Mouse (Mus musculus) CH12.LX (cell line): Measurements from ENCODE around the gene Miga2. TPM values are rescaled to one million over a fixed set of nuclear protein-coding genes. Genes with fewer than 3 reads are reported as not detected.

Source experiments
- DNase-seq: peaks from one replicate; pipeline ENCODE4 v3.0.0-alpha.2; 2013; ENCODE audit errors: extremely low read depth
- H3K27ac ChIP-seq: 2 replicates; pipeline ENCODE4 v1.5.1; 2012; ENCODE audit warnings: low read depth, mild to moderate bottlenecking, control low read depth, moderate library complexity; ENCODE audit not compliant: insufficient read depth
- H3K27me3 ChIP-seq: replicated peaks from 2 replicates; pipeline ENCODE3; 2012; ENCODE audit warnings: inconsistent platforms
- H3K36me3 ChIP-seq, 2 experiments: replicated peaks in 1 of 2; 2 replicates each; pipeline versions ENCODE3 to v1.6.1; 2012; ENCODE audit warnings: inconsistent platforms in 1 of 2, low read length in 1 of 2, mild to moderate bottlenecking in 1 of 2, mixed read lengths in 1 of 2, moderate library complexity in 1 of 2; ENCODE audit not compliant: control insufficient read depth in 1 of 2, insufficient read depth in 1 of 2
- H3K4me1 ChIP-seq, 2 experiments: 2 replicates each; pipeline ENCODE4 v1.6.1; 2012; ENCODE audit warnings: inconsistent platforms in 1 of 2, moderate library complexity in 1 of 2; ENCODE audit not compliant: insufficient read depth in 2 of 2, control insufficient read depth in 1 of 2
- H3K4me2 ChIP-seq: 2 replicates; pipeline ENCODE4 v1.6.1; 2012; ENCODE audit warnings: low read depth, mild to moderate bottlenecking, control low read depth; ENCODE audit not compliant: poor library complexity, insufficient read depth, severe bottlenecking
- H3K4me3 ChIP-seq, 3 experiments: fragments of 150-350 bp in 1 of 3; sonication (generic) in 1 of 3; replicated peaks in 1 of 3; 2 replicates each; pipeline versions ENCODE3 to v1.5.1; 2011 to 2012; ENCODE audit warnings: low read depth in 2 of 3, low read length in 2 of 3, mild to moderate bottlenecking in 2 of 3, moderate library complexity in 2 of 3, control low read depth in 1 of 3, improper control_type of control experiment in 1 of 3, inconsistent platforms in 1 of 3, mixed read lengths in 1 of 3; ENCODE audit not compliant: poor library complexity in 1 of 3
- H3K79me2 ChIP-seq: replicated peaks from 2 replicates; pipeline ENCODE4 v1.6.1; 2012; ENCODE audit warnings: mild to moderate bottlenecking, moderate library complexity; ENCODE audit not compliant: control insufficient read depth, poor library complexity, insufficient read depth, severe bottlenecking; ENCODE audit errors: extremely low read depth
- H3K9ac ChIP-seq: 2 replicates; pipeline ENCODE4 v1.6.1; 2012; ENCODE audit warnings: low read depth, mild to moderate bottlenecking, control low read depth, moderate library complexity; ENCODE audit not compliant: insufficient read depth
- H3K9me3 ChIP-seq: replicated peaks from 2 replicates; pipeline ENCODE3; 2012; ENCODE audit warnings: low read length, inconsistent platforms, mixed read lengths
- BHLHE40 ChIP-seq: IDR thresholded peaks from 2 replicates; pipeline ENCODE4 v1.6.1; 2011; ENCODE audit warnings: mild to moderate bottlenecking, low read depth, low read length, improper control_type of control experiment
- CHD2 ChIP-seq: IDR thresholded peaks from 2 replicates; pipeline ENCODE4 v1.6.1; 2011; ENCODE audit warnings: low read length, improper control_type of control experiment
- CTCF ChIP-seq, 2 experiments: IDR thresholded peaks in 1 of 2; conservative IDR thresholded peaks in 1 of 2; 2 replicates each; pipeline ENCODE4 v1.5.1; 2011 to 2012; ENCODE audit warnings: low read depth in 2 of 2, low read length in 2 of 2, improper control_type of control experiment in 1 of 2, inconsistent platforms in 1 of 2, mild to moderate bottlenecking in 1 of 2, moderate library complexity in 1 of 2
- E2F4 ChIP-seq: IDR thresholded peaks from 2 replicates; pipeline ENCODE4 v1.6.1; 2011; ENCODE audit warnings: low read depth, low read length, improper control_type of control experiment; ENCODE audit not compliant: insufficient replicate concordance
- ELF1 ChIP-seq: IDR thresholded peaks from 2 replicates; pipeline ENCODE4 v1.6.1; 2014; ENCODE audit warnings: low read depth, mild to moderate bottlenecking, inconsistent platforms, low read length, improper control_type of control experiment
- ETS1 ChIP-seq: conservative IDR thresholded peaks from 2 replicates; pipeline ENCODE4 v1.6.1; 2012; ENCODE audit warnings: low read depth, mild to moderate bottlenecking, inconsistent platforms, low read length, improper control_type of control experiment, moderate library complexity
- MXI1 ChIP-seq: IDR thresholded peaks from 2 replicates; pipeline ENCODE4 v1.6.1; 2011; ENCODE audit warnings: mild to moderate bottlenecking, low read depth, low read length, improper control_type of control experiment
- NELFE ChIP-seq: IDR thresholded peaks from 2 replicates; pipeline ENCODE4 v1.6.1; 2011; ENCODE audit warnings: low read depth, low read length, improper control_type of control experiment
- NRF1 ChIP-seq: IDR thresholded peaks from 2 replicates; pipeline ENCODE4 v1.6.1; 2014; ENCODE audit warnings: low read depth, mild to moderate bottlenecking, inconsistent platforms, low read length, improper control_type of control experiment, moderate library complexity
- POLR2A ChIP-seq: IDR thresholded peaks from 2 replicates; pipeline ENCODE4 v1.6.1; 2011; ENCODE audit warnings: low read depth, mild to moderate bottlenecking, improper control_type of control experiment, low read length
- POLR2AphosphoS2 ChIP-seq: IDR thresholded peaks from 2 replicates; pipeline ENCODE4 v1.6.1; 2011; ENCODE audit warnings: low read depth, low read length, improper control_type of control experiment
- TBP ChIP-seq: conservative IDR thresholded peaks from 2 replicates; pipeline ENCODE4 v1.6.1; 2011; ENCODE audit warnings: low read depth, low read length, improper control_type of control experiment
- USF1 ChIP-seq: IDR thresholded peaks from 2 replicates; pipeline ENCODE4 v1.6.1; 2014; ENCODE audit warnings: low read depth, mild to moderate bottlenecking, inconsistent platforms, low read length, improper control_type of control experiment
- USF2 ChIP-seq: conservative IDR thresholded peaks from 2 replicates; pipeline ENCODE4 v1.6.1; 2011; ENCODE audit warnings: low read depth, low read length, improper control_type of control experiment
- ZKSCAN1 ChIP-seq: IDR thresholded peaks from 2 replicates; pipeline ENCODE4 v1.6.1; 2012; ENCODE audit warnings: low read depth, inconsistent platforms, low read length, improper control_type of control experiment, borderline replicate concordance
- dilution Hi-C: fragments of 300-500 bp; cut with MboI; formaldehyde crosslinking; loops from 2 replicates; pipeline ENCODE4 v1.14.3; 2020; ENCODE audit warnings: low sequenced_read_pairs; ENCODE audit not compliant: extremely low pct_unique_long_range_greater_than_20kb, extremely low pct_ligation_motif_present
- in situ Hi-C: fragments of 300-500 bp; cut with MboI; formaldehyde crosslinking; loops from 3 replicates; pipeline ENCODE4 v1.14.3; 2019; ENCODE audit warnings: low sequenced_read_pairs, low pct_ligation_motif_present, low pct_unique_long_range_greater_than_20kb, mixed read lengths
- polyA plus RNA-seq: library from polyadenylated mRNA; unstranded; fragments of >175 nt; gene quantifications from 2 replicates; pipeline ENCODE4 v1.2.1, GENCODE M21; 2012; ENCODE audit warnings: low read depth; ENCODE audit not compliant: insufficient read length
- total RNA-seq, 2 experiments: library from RNA; depleted of rRNA; stranded (reverse); fragments of 300-350 nt in 1 of 2; fragments of >200 nt in 1 of 2; gene quantifications; 2 replicates each; pipeline ENCODE4 v1.2.3; 2012 to 2014

The Miga2 gene
- total and polyA plus RNA-seq, 3 experiments = 9.2 to 11.2 (median 9.4) TPM

DNA sequence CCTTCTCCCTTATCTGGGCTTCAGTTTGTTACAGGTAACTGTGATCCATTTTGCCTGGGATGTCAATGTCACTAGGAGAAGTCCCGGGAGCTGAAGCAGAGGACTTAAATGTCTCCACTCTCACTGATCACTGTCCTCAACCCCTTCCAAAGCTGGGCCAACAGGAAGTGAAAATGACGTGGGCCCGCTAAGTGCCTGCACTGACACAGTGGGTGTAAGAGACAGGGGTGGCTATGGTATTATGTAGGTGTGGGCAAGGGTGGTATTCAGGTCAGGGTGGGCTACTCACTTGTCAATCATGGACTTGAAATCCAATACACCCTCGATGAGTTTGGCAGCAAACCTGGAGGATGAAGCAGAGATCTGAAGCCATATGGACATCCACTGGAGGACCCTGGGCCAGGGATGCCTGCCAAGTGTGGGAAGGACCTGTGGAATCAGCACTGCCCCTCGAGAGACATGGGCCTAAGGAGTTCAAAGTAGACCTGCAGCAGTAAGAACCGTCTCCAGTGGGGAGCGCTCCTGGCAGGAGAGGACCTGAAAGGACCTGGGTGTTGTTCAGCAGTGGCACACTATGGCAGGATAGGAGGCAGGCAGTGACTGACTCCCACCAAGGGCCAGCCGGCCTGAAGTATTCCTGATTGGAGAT lies 44.5 kb downstream of the Miga2 start:
- no peak for DNase-seq
- no peak overlapping the region for H3K4me3 ChIP-seq
- no peaks in the 10 kb centered on the region for H3K9me3 ChIP-seq
- H3K4me2 ChIP-seq = no peak overlapping the region
- H3K4me1 ChIP-seq = peaks cover 16 to 33% of the 10 kb centered on the region in 2 experiments
- in situ Hi-C loops = no loop called here
- dilution Hi-C loops = no loop called here
- H3K36me3 ChIP-seq = peaks cover 3 to 16% of the 10 kb centered on the region in 2 experiments
- H3K79me2 ChIP-seq = no peaks in the 10 kb centered on the region
- no peak overlapping the region for H3K9ac ChIP-seq
- no peak overlapping the region for H3K27ac ChIP-seq
- no peak for TF ChIP-seq TBP
- no peak for TF ChIP-seq ELF1
- TF ChIP-seq, all 38 proteins: peak for 0
- no peaks in the 10 kb centered on the region for H3K27me3 ChIP-seq

DNA sequence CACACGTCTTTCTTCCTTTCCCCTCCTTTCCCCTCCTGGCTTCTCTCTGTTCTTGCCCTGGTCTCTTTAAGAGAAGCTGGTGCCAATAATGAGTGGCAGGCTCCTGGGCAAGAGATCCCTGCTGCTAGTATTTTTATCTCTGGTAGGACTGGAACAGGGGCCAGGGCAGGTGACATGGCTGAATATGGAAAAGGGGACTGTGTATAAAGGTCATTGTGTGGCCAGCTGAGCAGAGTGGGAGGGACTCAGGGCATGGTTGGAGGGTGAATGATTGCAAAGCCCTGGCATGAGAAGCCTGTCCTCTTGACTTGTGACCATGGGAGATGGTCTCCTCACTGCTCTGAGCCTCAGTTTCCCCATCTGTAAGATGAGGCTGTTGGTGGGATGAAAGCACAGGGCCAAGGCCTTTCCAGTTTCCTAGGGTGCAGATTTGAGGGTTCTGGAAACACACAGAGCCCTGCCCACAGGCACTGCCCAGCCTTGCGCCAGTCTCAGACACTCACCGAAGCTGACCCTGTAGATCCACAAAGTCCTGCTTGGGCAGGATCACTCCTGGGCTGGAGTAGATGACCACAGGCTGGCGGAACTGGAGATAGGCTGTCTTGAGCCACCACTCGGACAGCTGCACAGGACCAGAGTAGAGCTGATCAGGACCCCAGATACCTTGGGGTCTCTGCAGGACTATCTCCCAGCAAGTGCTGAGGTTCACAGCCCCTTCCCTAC lies 45.6 kb downstream of the Miga2 start:
- Histone ChIP-seq H3K4me1 (peaks cover 16 to 33% of the 10 kb centered on the region in 2 experiments), H3K27ac (no peak overlapping the region), H3K4me2 (no peak overlapping the region), H3K79me2 (no peaks in the 10 kb centered on the region)
- no peak for TF ChIP-seq NELFE
- TF ChIP-seq MXI1 = no peak
- no peak for TF ChIP-seq E2F4
- TF ChIP-seq POLR2AphosphoS2 = no peak
- no peak for TF ChIP-seq ETS1
- TF ChIP-seq, all 38 proteins: peak for 0
- dilution Hi-C loops (no loop called here), in situ Hi-C loops (no loop called here)
- DNase-seq = no peak
- no peaks in the 10 kb centered on the region for H3K9me3 ChIP-seq
- peaks cover 0 to 10% of the 10 kb centered on the region in 2 experiments for H3K36me3 ChIP-seq
- peaks cover 10% of the 10 kb centered on the region for H3K27me3 ChIP-seq
- H3K9ac ChIP-seq = no peak overlapping the region
- H3K4me3 ChIP-seq = no peak overlapping the region

DNA sequence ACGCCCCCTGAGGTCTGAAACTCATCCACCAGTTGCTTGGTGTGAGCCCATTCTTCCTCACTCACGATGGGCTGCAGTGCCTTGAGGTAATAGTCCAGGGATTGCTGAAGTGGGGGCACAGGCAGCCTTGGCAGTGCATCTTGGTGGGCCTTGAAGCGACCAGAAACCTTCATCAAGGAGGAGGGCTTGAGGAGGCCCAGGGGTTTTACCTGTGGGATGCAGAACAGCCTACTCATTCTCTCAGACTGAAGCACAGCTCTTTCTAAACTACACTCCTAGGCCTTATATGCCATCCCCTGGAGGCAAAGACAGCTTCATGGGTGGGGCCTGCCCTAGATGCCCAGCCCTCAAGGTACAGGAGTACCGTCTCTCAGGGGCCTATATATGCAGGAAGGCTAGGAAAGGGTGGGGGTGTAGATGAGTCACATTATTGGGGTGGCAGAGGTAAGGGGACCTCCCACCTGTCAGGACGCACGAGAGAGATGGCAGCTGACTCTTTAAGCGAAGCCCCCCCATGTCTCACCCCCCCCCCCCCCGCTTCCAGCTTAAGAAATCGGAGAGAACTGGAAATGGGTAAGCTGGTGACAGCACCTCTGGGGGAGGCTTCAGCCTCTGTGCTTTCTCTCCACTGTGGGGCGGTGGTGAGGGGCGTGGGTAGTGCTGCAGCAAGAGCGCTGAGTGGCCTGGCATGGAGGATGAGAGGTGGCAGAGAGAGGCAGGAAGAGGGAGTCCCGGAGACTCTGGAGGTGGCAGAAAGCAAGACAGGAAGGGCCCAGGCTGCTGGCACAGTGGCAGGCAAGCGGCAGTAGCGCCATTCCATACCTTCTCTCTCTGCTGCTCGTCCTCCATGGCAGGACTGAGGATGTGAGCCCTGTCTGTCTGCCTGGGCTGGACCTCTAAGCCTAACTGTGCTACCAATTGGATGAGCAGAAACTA lies 49.3 kb downstream of the Miga2 start:
- Histone ChIP-seq H3K4me2 (no peak overlapping the region), H3K27me3 (peaks cover 15% of the 10 kb centered on the region), H3K9me3 (no peaks in the 10 kb centered on the region), H3K4me1 (peaks cover 4 to 24% of the 10 kb centered on the region in 2 experiments), H3K4me3 (no peak overlapping the region), H3K79me2 (peaks cover 16% of the 10 kb centered on the region), H3K27ac (no peak overlapping the region), H3K36me3 (peaks cover 0 to 7% of the 10 kb centered on the region in 2 experiments), H3K9ac (no peak overlapping the region)
- no peak for DNase-seq
- in situ Hi-C loops (no loop called here), dilution Hi-C loops (no loop called here)
- no peak for TF ChIP-seq BHLHE40
- TF ChIP-seq POLR2AphosphoS2 = no peak
- TF ChIP-seq NRF1 = no peak
- no peak for TF ChIP-seq ZKSCAN1
- TF ChIP-seq USF1 = no peak
- no peak for TF ChIP-seq CTCF (conservative IDR thresholded peaks at IDR 0.05 in 1 of 2, IDR thresholded peaks at IDR 0.05 in 1 of 2; ENCODE audit: low read depth in 2 of 2, low read length in 2 of 2)
- TF ChIP-seq POLR2A = no peak
- TF ChIP-seq USF2 = no peak
- no peak for TF ChIP-seq CHD2
